Comparison of ENCODE assay signal across 8 mouse cellular contexts in genomic region chr13:54446686-54447495, GRCm38 (mm10). TPM values are rescaled to one million over a fixed set of nuclear protein-coding genes. Genes with fewer than 3 reads are reported as not detected.
DNase-seq lines count a peak whose midpoint lies in the region; ATAC-seq and TF ChIP-seq lines count a peak whose summit lies in the region.

No protein-coding gene starts in this region.

- no peaks in the 10 kb centered on the region for H3K4me1 ChIP-seq in embryonic facial prominence, embryonic 14.5 days (ENCODE audit: control insufficient read depth, insufficient read depth, low read length)
- H3K4me1 ChIP-seq in limb, embryonic 14.5 days (ENCODE audit: control insufficient read depth, insufficient read depth, low read length) = peaks cover 14% of the 10 kb centered on the region
- no peaks in the 10 kb centered on the region for H3K4me1 ChIP-seq in midbrain, postnatal 0 days (ENCODE audit: insufficient read depth, low read length)

- H3K4me3 ChIP-seq in embryonic facial prominence, embryonic 14.5 days (ENCODE audit: low read depth, low read length) = no peak overlapping the region
- no peak overlapping the region for H3K4me3 ChIP-seq in limb, embryonic 14.5 days (replicated peaks; ENCODE audit: low read length)
- H3K4me3 ChIP-seq in midbrain, postnatal 0 days (ENCODE audit: low read depth, low read length) = no peak overlapping the region

- peak; percentile 76 for DNase-seq in 416B (ENCODE audit: low read depth)
- peak; percentile 63 to 70 for DNase-seq in adrenal gland, postnatal 4 days (ENCODE audit: low spot score in 2 of 2)
- peak; percentile 86 for DNase-seq in embryonic facial prominence, embryonic 14.5 days (ENCODE audit: low spot score)
- peak; percentile 33 to 72 for DNase-seq in heart, adult 9 months (ENCODE audit: low spot score in 2 of 2)
- peak; percentile 83 for DNase-seq in kidney, adult 9 months
- DNase-seq in limb, embryonic 14.5 days (ENCODE audit: low spot score) = peak; percentile 83
- peak; percentile 83 for DNase-seq in midbrain, postnatal 0 days (ENCODE audit: low spot score)
- peak; percentile 59 to 79 for DNase-seq in spleen, postnatal 14 days (ENCODE audit: low spot score in 2 of 2)

- 0 out of 2 replicates have a peak overlapping the region, but pooled peaks have one; percentile 1 for H3K27ac ChIP-seq in embryonic facial prominence, embryonic 14.5 days (replicated peaks; ENCODE audit: low read depth, low read length)
- no peak overlapping the region for H3K27ac ChIP-seq in limb, embryonic 14.5 days (replicated peaks; ENCODE audit: low read depth, low read length)
- no peak overlapping the region for H3K27ac ChIP-seq in midbrain, postnatal 0 days (ENCODE audit: low read depth, low read length)

- no peaks in the 10 kb centered on the region for H3K9me3 ChIP-seq in embryonic facial prominence, embryonic 14.5 days (ENCODE audit: control insufficient read depth, low read length)
- H3K9me3 ChIP-seq in limb, embryonic 14.5 days (ENCODE audit: control insufficient read depth, low read length) = no peaks in the 10 kb centered on the region
- H3K9me3 ChIP-seq in midbrain, postnatal 0 days (ENCODE audit: low read length) = no peaks in the 10 kb centered on the region

- ATAC-seq in embryonic facial prominence, embryonic 14.5 days (ENCODE audit: low read depth) = peak; percentile 73
- peak; percentile 73 for ATAC-seq in limb, embryonic 14.5 days (ENCODE audit: low FRiP score, low read depth)
- ATAC-seq in midbrain, postnatal 0 days (ENCODE audit: low FRiP score) = peak; percentile 74

- H3K4me2 ChIP-seq in embryonic facial prominence, embryonic 14.5 days (ENCODE audit: low read depth, low read length) = peak overlapping the region; percentile 37
- peak overlapping the region; percentile 41 for H3K4me2 ChIP-seq in limb, embryonic 14.5 days (replicated peaks; ENCODE audit: low read depth, low read length, severe bottlenecking)
- H3K4me2 ChIP-seq in midbrain, postnatal 0 days (ENCODE audit: low read depth, low read length, poor library complexity, severe bottlenecking) = 0 out of 2 replicates have a peak overlapping the region, but pooled peaks have one; percentile 16

- no peaks in the 10 kb centered on the region for H3K27me3 ChIP-seq in embryonic facial prominence, embryonic 14.5 days (replicated peaks; ENCODE audit: control insufficient read depth, insufficient read depth, low read length)
- no peaks in the 10 kb centered on the region for H3K27me3 ChIP-seq in limb, embryonic 14.5 days (ENCODE audit: control insufficient read depth, insufficient read depth, low read length)
- no peaks in the 10 kb centered on the region for H3K27me3 ChIP-seq in midbrain, postnatal 0 days (ENCODE audit: insufficient read depth, low read length)

- 16% methylated on average over 19 of the region's 19 CpGs for WGBS in embryonic facial prominence, embryonic 14.5 days
- WGBS in limb, embryonic 14.5 days = 13% methylated on average over 19 of the region's 19 CpGs
- WGBS in midbrain, postnatal 0 days = 8% methylated on average over 19 of the region's 19 CpGs

- no peak for TF ChIP-seq POLR2A in limb, embryonic 14.5 days (IDR thresholded peaks at IDR 0.05; ENCODE audit: borderline replicate concordance, extremely low read depth, insufficient read depth, insufficient read length)

- peak; percentile 100 for TF ChIP-seq CTCF in midbrain, postnatal 0 days (IDR thresholded peaks at IDR 0.05)

- H3K36me3 ChIP-seq in embryonic facial prominence, embryonic 14.5 days (ENCODE audit: control insufficient read depth, insufficient read depth, low read length) = no peaks in the 10 kb centered on the region
- no peaks in the 10 kb centered on the region for H3K36me3 ChIP-seq in limb, embryonic 14.5 days (ENCODE audit: control insufficient read depth, insufficient read depth, low read length)
- H3K36me3 ChIP-seq in midbrain, postnatal 0 days (ENCODE audit: insufficient read depth, low read length) = no peaks in the 10 kb centered on the region

- H3K9ac ChIP-seq in embryonic facial prominence, embryonic 14.5 days (ENCODE audit: low read depth, low read length) = no peak overlapping the region
- 0 out of 2 replicates have a peak overlapping the region, but pooled peaks have one; percentile 16 for H3K9ac ChIP-seq in limb, embryonic 14.5 days (ENCODE audit: low read depth, low read length, severe bottlenecking)
- no peak overlapping the region for H3K9ac ChIP-seq in midbrain, postnatal 0 days (replicated peaks; ENCODE audit: low read length, poor library complexity, severe bottlenecking)

RNA-seq across cellular contexts. Expression of gene Thoc3, which starts 21.8 kb away (rescaled TPM):
- 10 to 100 TPM; 60.2 to 66.0 TPM for total RNA-seq in adrenal gland, postnatal 4 days (2021)
- polyA plus RNA-seq in embryonic facial prominence, embryonic 14.5 days (2014; fragmentation: Nextera tagmentation; extraction: Ambion mirVana) = 105 and 126 TPM in 2 replicates
- 48.4 and 48.9 TPM in 2 replicates for polyA plus RNA-seq in limb, embryonic 14.5 days (2012; rRNA removed)
- 118 and 122 TPM in 2 replicates for polyA plus RNA-seq in limb, embryonic 14.5 days (2014; fragmentation: Nextera tagmentation; extraction: Ambion mirVana)
- total RNA-seq in midbrain, postnatal 0 days (2014; rRNA removed) = 51.7 and 62.6 TPM in 2 replicates
- polyA plus RNA-seq in midbrain, postnatal 0 days (2015; fragmentation: Nextera tagmentation; extraction: Ambion mirVana) = 127 and 133 TPM in 2 replicates

RNA-seq across cellular contexts. Expression of gene Simc1, which starts 56.7 kb away (rescaled TPM):
- total RNA-seq in adrenal gland, postnatal 4 days (2021) = 10 to 100 TPM; 11.7 to 12.5 TPM
- 14.1 and 16.3 TPM in 2 replicates for polyA plus RNA-seq in embryonic facial prominence, embryonic 14.5 days (2014; fragmentation: Nextera tagmentation; extraction: Ambion mirVana)
- 21.0 and 25.0 TPM in 2 replicates for polyA plus RNA-seq in limb, embryonic 14.5 days (2012; rRNA removed)
- 13.8 and 14.8 TPM in 2 replicates for polyA plus RNA-seq in limb, embryonic 14.5 days (2014; fragmentation: Nextera tagmentation; extraction: Ambion mirVana)
- 20.1 and 23.6 TPM in 2 replicates for total RNA-seq in midbrain, postnatal 0 days (2014; rRNA removed)
- polyA plus RNA-seq in midbrain, postnatal 0 days (2015; fragmentation: Nextera tagmentation; extraction: Ambion mirVana) = 9.8 and 10.2 TPM in 2 replicates
